Mouse (Mus musculus): Measurements from ENCODE around the gene Mad1l1. TPM values are rescaled to one million over a fixed set of nuclear protein-coding genes. Genes with fewer than 3 reads are reported as not detected.

The Mad1l1 gene
- total RNA-seq, 1 experiment from 2014 or later = 38.8 TPM

- no peak for ATAC-seq (ENCODE audit: extremely low read depth, insufficient number of reproducible peaks, low FRiP score, poor library complexity, severe bottlenecking)
Measured at GRCm38 (mm10) chr5:140332519-140332918, 11.2 kb upstream of the Mad1l1 start.

- peak; percentile 69 for ATAC-seq (ENCODE audit: extremely low read depth, insufficient number of reproducible peaks, low FRiP score, poor library complexity, severe bottlenecking)
Measured at GRCm38 (mm10) chr5:140331615-140332512, 10.5 kb upstream of the Mad1l1 start, which contains the start of gene Mrm2. Mrm2 (minus strand) TSS chr5:140331898.

GRCm38 (mm10) chr5:140324058-140324457 is 2.7 kb upstream of the Mad1l1 start:
- ATAC-seq (ENCODE audit: extremely low read depth, insufficient number of reproducible peaks, low FRiP score, poor library complexity, severe bottlenecking) = no peak

GRCm38 (mm10) chr5:140321756-140322575 is 614 bp upstream of the Mad1l1 start:
- 0 out of 2 replicates have a peak, but pooled peaks have one; percentile 0 for ATAC-seq (ENCODE audit: extremely low read depth, insufficient number of reproducible peaks, low FRiP score, poor library complexity, severe bottlenecking)

GRCm38 (mm10) chr5:140316716-140317115 is 4.6 kb downstream of the Mad1l1 start:
- no peak for ATAC-seq (ENCODE audit: extremely low read depth, insufficient number of reproducible peaks, low FRiP score, poor library complexity, severe bottlenecking)

- ATAC-seq (ENCODE audit: extremely low read depth, insufficient number of reproducible peaks, low FRiP score, poor library complexity, severe bottlenecking) = no peak
Measured at GRCm38 (mm10) chr5:140307602-140308001, 13.8 kb downstream of the Mad1l1 start.

- no peak for ATAC-seq (ENCODE audit: extremely low read depth, insufficient number of reproducible peaks, low FRiP score, poor library complexity, severe bottlenecking)
Measured at GRCm38 (mm10) chr5:140306016-140306415, 15.3 kb downstream of the Mad1l1 start.

GRCm38 (mm10) chr5:140298291-140298690 is 23.1 kb downstream of the Mad1l1 start:
- no peak for ATAC-seq (ENCODE audit: extremely low read depth, insufficient number of reproducible peaks, low FRiP score, poor library complexity, severe bottlenecking)

- ATAC-seq (ENCODE audit: extremely low read depth, insufficient number of reproducible peaks, low FRiP score, poor library complexity, severe bottlenecking) = peak; percentile 35; the same call in 1 of the 2 replicates
Measured at GRCm38 (mm10) chr5:140292152-140292551, 29.2 kb downstream of the Mad1l1 start.

GRCm38 (mm10) chr5:140289161-140289560 is 32.2 kb downstream of the Mad1l1 start:
- no peak for ATAC-seq (ENCODE audit: extremely low read depth, insufficient number of reproducible peaks, low FRiP score, poor library complexity, severe bottlenecking)

- no peak for ATAC-seq (ENCODE audit: extremely low read depth, insufficient number of reproducible peaks, low FRiP score, poor library complexity, severe bottlenecking)
Measured at GRCm38 (mm10) chr5:140288287-140288686, 33.1 kb downstream of the Mad1l1 start.

GRCm38 (mm10) chr5:140284761-140285160 is 36.6 kb downstream of the Mad1l1 start:
- ATAC-seq (ENCODE audit: extremely low read depth, insufficient number of reproducible peaks, low FRiP score, poor library complexity, severe bottlenecking) = no peak

- ATAC-seq (ENCODE audit: extremely low read depth, insufficient number of reproducible peaks, low FRiP score, poor library complexity, severe bottlenecking) = no peak
Measured at GRCm38 (mm10) chr5:140284011-140284410, 37.3 kb downstream of the Mad1l1 start.

- ATAC-seq (ENCODE audit: extremely low read depth, insufficient number of reproducible peaks, low FRiP score, poor library complexity, severe bottlenecking) = no peak
Measured at GRCm38 (mm10) chr5:140282900-140283299, 38.5 kb downstream of the Mad1l1 start.

- ATAC-seq (ENCODE audit: extremely low read depth, insufficient number of reproducible peaks, low FRiP score, poor library complexity, severe bottlenecking) = no peak
Measured at GRCm38 (mm10) chr5:140282376-140282775, 39.0 kb downstream of the Mad1l1 start.

GRCm38 (mm10) chr5:140280205-140280604 is 41.1 kb downstream of the Mad1l1 start:
- ATAC-seq (ENCODE audit: extremely low read depth, insufficient number of reproducible peaks, low FRiP score, poor library complexity, severe bottlenecking) = no peak

GRCm38 (mm10) chr5:140276779-140277178 is 44.6 kb downstream of the Mad1l1 start:
- no peak for ATAC-seq (ENCODE audit: extremely low read depth, insufficient number of reproducible peaks, low FRiP score, poor library complexity, severe bottlenecking)

- ATAC-seq (ENCODE audit: extremely low read depth, insufficient number of reproducible peaks, low FRiP score, poor library complexity, severe bottlenecking) = no peak
Measured at GRCm38 (mm10) chr5:140270976-140271685, 50.2 kb downstream of the Mad1l1 start.

GRCm38 (mm10) chr5:140268396-140268795 is 53.0 kb downstream of the Mad1l1 start:
- no peak for ATAC-seq (ENCODE audit: extremely low read depth, insufficient number of reproducible peaks, low FRiP score, poor library complexity, severe bottlenecking)

Data from neutrophil, adult 5-6 weeks (primary cell).